Comparison of ENCODE assay signal across 9 mouse cellular contexts in the genomic region with DNA sequence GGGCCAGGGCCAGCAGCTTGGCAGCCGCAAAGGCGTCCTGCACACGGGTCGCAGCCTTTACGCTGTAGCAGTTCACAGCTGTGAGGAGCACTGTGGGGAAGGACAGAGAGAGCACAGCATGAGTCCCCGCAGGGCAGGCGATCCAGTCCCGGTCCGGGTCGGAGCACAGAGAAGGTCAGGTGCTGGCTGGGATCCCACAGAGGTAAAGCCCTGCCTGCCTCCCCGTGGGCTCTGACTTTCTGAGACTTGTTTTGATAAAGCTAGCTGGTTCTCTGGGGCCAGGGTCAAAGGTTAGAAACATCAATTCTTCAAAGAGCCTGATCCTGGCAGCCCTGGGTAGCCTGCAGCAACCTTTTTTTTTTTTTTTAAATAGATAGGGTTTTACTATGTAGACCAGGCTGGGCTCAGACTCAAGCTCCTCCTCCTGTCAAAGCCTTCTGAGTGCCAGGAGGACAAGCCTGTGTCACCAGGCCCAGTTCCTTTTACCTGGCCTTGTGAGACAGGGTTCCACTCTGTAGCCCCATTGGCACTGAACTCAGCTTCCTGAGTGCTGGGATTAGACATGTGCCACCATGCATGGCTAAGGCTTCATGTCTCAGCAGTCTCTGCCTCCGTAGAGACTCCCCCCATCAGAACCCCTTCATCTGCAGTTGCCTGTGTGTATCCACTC. TPM values are rescaled to one million over a fixed set of nuclear protein-coding genes. Genes with fewer than 3 reads are reported as not detected.
A peak's percentile ranks its signal among the peaks of the same experiment; 100 is the strongest.
DNase-seq lines count a peak whose midpoint lies in the region; ATAC-seq lines count a peak whose summit lies in the region.
"Had no signal": no experiment of that assay in that cellular context is flagged by ENCODE, and none has a peak within 500 bp of the region (broad histone marks: within the 10 kb centered on the region; RNA-seq: fewer than 3 reads in every experiment).

No protein-coding gene starts in this region.

- no peak for DNase-seq in forebrain, embryonic 10.5 days (ENCODE audit: extremely low spot score, low spot score)
- DNase-seq in forebrain, embryonic 14.5 days (ENCODE audit: low spot score), result no peak
- DNase-seq in neural tube, embryonic 10.5 days (ENCODE audit: extremely low spot score, low spot score), result no peak
- DNase-seq in yolk sac, embryonic 10.5 days (ENCODE audit: low spot score), result peak; percentile 43
- no peak for DNase-seq in urinary bladder, postnatal 25 days (ENCODE audit: low spot score)
- no peak for DNase-seq in cerebellum, postnatal 10 days

- H3K36me3 ChIP-seq in forebrain, embryonic 10.5 days (replicated peaks), result peaks cover 48% of the 10 kb centered on the region
- H3K36me3 ChIP-seq in forebrain, embryonic 14.5 days (ENCODE audit: control insufficient read depth, insufficient read depth, low read length), result 0 out of 2 replicates have a peak, but pooled peaks cover 10% of the 10 kb centered on the region
- no peaks in the 10 kb centered on the region for H3K36me3 ChIP-seq in neural tube, embryonic 12.5 days
- peaks cover 11% of the 10 kb centered on the region; the same call in 1 of the 2 replicates for H3K36me3 ChIP-seq in limb, embryonic 15.5 days

- H3K9ac ChIP-seq in forebrain, embryonic 14.5 days (ENCODE audit: low read length), result no peak overlapping the region
- 0 out of 2 replicates have a peak overlapping the region, but pooled peaks have one; percentile 26 for H3K9ac ChIP-seq in neural tube, embryonic 12.5 days
- 0 out of 2 replicates have a peak overlapping the region, but pooled peaks have one; percentile 4 for H3K9ac ChIP-seq in limb, embryonic 15.5 days

- no peaks in the 10 kb centered on the region for H3K9me3 ChIP-seq in forebrain, embryonic 10.5 days
- no peaks in the 10 kb centered on the region for H3K9me3 ChIP-seq in forebrain, embryonic 14.5 days (replicated peaks; ENCODE audit: control insufficient read depth, low read length)
- no peaks in the 10 kb centered on the region for H3K9me3 ChIP-seq in neural tube, embryonic 12.5 days
- H3K9me3 ChIP-seq in limb, embryonic 15.5 days, result no peaks in the 10 kb centered on the region

- peak overlapping the region; percentile 85 for H3K27ac ChIP-seq in forebrain, embryonic 10.5 days
- H3K27ac ChIP-seq in forebrain, embryonic 14.5 days (ENCODE audit: low read depth, low read length), result no peak overlapping the region
- no peak overlapping the region for H3K27ac ChIP-seq in neural tube, embryonic 12.5 days
- no peak overlapping the region for H3K27ac ChIP-seq in limb, embryonic 15.5 days

- WGBS in forebrain, embryonic 10.5 days, result 43% methylated on average over 12 of the region's 12 CpGs
- WGBS in forebrain, embryonic 14.5 days, result 49% methylated on average over 12 of the region's 12 CpGs
- 26% methylated on average over 12 of the region's 12 CpGs for WGBS in neural tube, embryonic 12.5 days
- WGBS in limb, embryonic 15.5 days, result 58% methylated on average over 12 of the region's 12 CpGs

- ATAC-seq in forebrain, embryonic 14.5 days, result no peak
- no peak for ATAC-seq in neural tube, embryonic 12.5 days (ENCODE audit: low FRiP score, low read depth)
- no peak for ATAC-seq in limb, embryonic 15.5 days (ENCODE audit: insufficient number of reproducible peaks, low FRiP score, low TSS enrichment, low read depth)

- no peak overlapping the region for H3K4me3 ChIP-seq in forebrain, embryonic 10.5 days
- H3K4me3 ChIP-seq in forebrain, embryonic 14.5 days (ENCODE audit: low read depth, low read length), result no peak overlapping the region
- H3K4me3 ChIP-seq in neural tube, embryonic 12.5 days, result no peak overlapping the region
- no peak overlapping the region for H3K4me3 ChIP-seq in limb, embryonic 15.5 days

- H3K4me2 ChIP-seq in forebrain, embryonic 14.5 days (ENCODE audit: low read length), result no peak overlapping the region
- no peak overlapping the region for H3K4me2 ChIP-seq in neural tube, embryonic 12.5 days (replicated peaks)
- no peak overlapping the region for H3K4me2 ChIP-seq in limb, embryonic 15.5 days

- H3K27me3 ChIP-seq in forebrain, embryonic 10.5 days (ENCODE audit: poor library complexity, severe bottlenecking), result no peaks in the 10 kb centered on the region
- H3K27me3 ChIP-seq in forebrain, embryonic 14.5 days (replicated peaks; ENCODE audit: control insufficient read depth, insufficient read depth, low read length), result no peaks in the 10 kb centered on the region
- H3K27me3 ChIP-seq in neural tube, embryonic 12.5 days (replicated peaks), result no peaks in the 10 kb centered on the region
- H3K27me3 ChIP-seq in limb, embryonic 15.5 days, result no peaks in the 10 kb centered on the region

- peaks cover 54% of the 10 kb centered on the region for H3K4me1 ChIP-seq in forebrain, embryonic 10.5 days
- peaks cover 27% of the 10 kb centered on the region for H3K4me1 ChIP-seq in forebrain, embryonic 14.5 days (ENCODE audit: control insufficient read depth, insufficient read depth, low read length)
- H3K4me1 ChIP-seq in neural tube, embryonic 12.5 days, result peaks cover 44% of the 10 kb centered on the region
- H3K4me1 ChIP-seq in limb, embryonic 15.5 days, result peaks cover 35% of the 10 kb centered on the region

RNA-seq across cellular contexts. Expression of a gene that starts 10.9 kb away (rescaled TPM):
- 27.4 and 30.5 TPM in 2 replicates for polyA plus RNA-seq in forebrain, embryonic 10.5 days (2016; fragmentation: Nextera tagmentation; extraction: Ambion mirVana)
- polyA plus RNA-seq in forebrain, embryonic 14.5 days (2014; fragmentation: Nextera tagmentation; extraction: Ambion mirVana), result 37.9 and 39.7 TPM in 2 replicates
- polyA plus RNA-seq in neural tube, embryonic 12.5 days (2016; fragmentation: Nextera tagmentation; extraction: Ambion mirVana), result 32.0 and 40.8 TPM in 2 replicates
- polyA plus RNA-seq in limb, embryonic 15.5 days (2015; fragmentation: Nextera tagmentation; extraction: Ambion mirVana), result 24.5 and 27.4 TPM in 2 replicates

RNA-seq across cellular contexts. Expression of a gene that starts 48.1 kb away (rescaled TPM):
- polyA plus RNA-seq in forebrain, embryonic 10.5 days (2016; fragmentation: Nextera tagmentation; extraction: Ambion mirVana), result not detected in 2 replicates
- 0.28 and 0.46 TPM in 2 replicates for polyA plus RNA-seq in forebrain, embryonic 14.5 days (2014; fragmentation: Nextera tagmentation; extraction: Ambion mirVana)
- 0.19 and 0.32 TPM in 2 replicates for polyA plus RNA-seq in neural tube, embryonic 12.5 days (2016; fragmentation: Nextera tagmentation; extraction: Ambion mirVana)
- 0.17 TPM in 1 of 2 replicates, not detected in the other for polyA plus RNA-seq in limb, embryonic 15.5 days (2015; fragmentation: Nextera tagmentation; extraction: Ambion mirVana)
- polyA plus RNA-seq: limb, embryonic 14.5 days had no signal

RNA-seq across cellular contexts. Expression of a gene that starts 52.9 kb away (rescaled TPM):
- 44.1 and 56.4 TPM in 2 replicates for polyA plus RNA-seq in forebrain, embryonic 10.5 days (2016; fragmentation: Nextera tagmentation; extraction: Ambion mirVana)
- 47.2 and 57.7 TPM in 2 replicates for polyA plus RNA-seq in forebrain, embryonic 14.5 days (2014; fragmentation: Nextera tagmentation; extraction: Ambion mirVana)
- polyA plus RNA-seq in neural tube, embryonic 12.5 days (2016; fragmentation: Nextera tagmentation; extraction: Ambion mirVana), result 54.9 and 55.5 TPM in 2 replicates
- polyA plus RNA-seq in limb, embryonic 15.5 days (2015; fragmentation: Nextera tagmentation; extraction: Ambion mirVana), result 42.3 and 44.8 TPM in 2 replicates
